Mouse (Mus musculus) granulocyte monocyte progenitor cell, adult 5-6 weeks (primary cell): ENCODE measurements around the gene Micu1. TPM values are rescaled to one million over a fixed set of nuclear protein-coding genes. Genes with fewer than 3 reads are reported as not detected.

ENCODE experiments used
- ATAC-seq: replicated peaks from 2 replicates; pipeline ENCODE4 v1.8.0; 2016; ENCODE audit warnings: mild to moderate bottlenecking, moderate TSS enrichment, inconsistent platforms; ENCODE audit not compliant: poor library complexity, severe bottlenecking
- total RNA-seq, 2 experiments: library from RNA; stranded (forward) in 1 of 2; stranded (reverse) in 1 of 2; fragments of 200-712, 200-1000 nt in 1 of 2; fragments of >200 nt in 1 of 2; fragmentation: Nextera tagmentation in 1 of 2; gene quantifications; 2 replicates each; pipeline ENCODE4 v1.2.3; 2014 to 2017

The Micu1 gene
- total RNA-seq, 2 experiments from 2014 or later, result 65.7 to 95.7 TPM

- ATAC-seq, result no peak
Observed at GRCm38 (mm10) chr10:59898935-59899334, 196.7 kb downstream of the Micu1 start.

- ATAC-seq, result peak; percentile 65
Observed at GRCm38 (mm10) chr10:59899341-59900173, 197.3 kb downstream of the Micu1 start.

DNA sequence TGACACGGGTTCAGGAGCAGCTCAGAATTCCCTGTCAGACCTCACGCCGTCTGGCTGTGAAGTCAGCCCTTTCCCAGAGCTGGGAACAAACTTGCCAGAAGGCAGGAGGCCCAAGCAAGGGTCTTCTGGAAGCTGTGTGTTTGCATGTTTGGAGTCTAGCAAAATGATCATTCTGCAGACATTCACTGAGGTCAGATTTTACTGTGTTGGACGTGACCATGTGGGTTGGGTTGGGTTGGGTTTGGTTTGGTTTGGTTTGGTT lies 197.8 kb downstream of the Micu1 start:
- ATAC-seq, result no peak

DNA sequence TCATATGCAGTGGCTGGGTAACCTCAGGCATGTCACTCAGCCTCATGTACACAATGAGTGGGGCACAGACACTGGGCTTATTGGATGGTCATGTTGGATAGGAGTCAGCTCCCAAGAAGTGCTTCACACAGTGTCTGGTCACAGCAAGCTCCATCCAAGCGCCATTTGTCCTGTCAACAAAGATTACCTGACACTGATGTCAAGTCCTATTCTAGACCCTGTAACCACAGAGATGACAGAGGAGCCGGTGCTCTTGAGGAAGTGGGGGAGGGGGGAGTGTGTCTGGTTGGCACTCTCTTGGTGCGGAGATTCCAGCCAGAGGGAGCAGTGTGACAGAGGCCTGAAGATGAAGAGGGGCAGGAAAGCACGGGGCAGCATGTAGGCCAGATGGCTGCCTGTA lies 198.7 kb downstream of the Micu1 start:
- ATAC-seq, result no peak

DNA sequence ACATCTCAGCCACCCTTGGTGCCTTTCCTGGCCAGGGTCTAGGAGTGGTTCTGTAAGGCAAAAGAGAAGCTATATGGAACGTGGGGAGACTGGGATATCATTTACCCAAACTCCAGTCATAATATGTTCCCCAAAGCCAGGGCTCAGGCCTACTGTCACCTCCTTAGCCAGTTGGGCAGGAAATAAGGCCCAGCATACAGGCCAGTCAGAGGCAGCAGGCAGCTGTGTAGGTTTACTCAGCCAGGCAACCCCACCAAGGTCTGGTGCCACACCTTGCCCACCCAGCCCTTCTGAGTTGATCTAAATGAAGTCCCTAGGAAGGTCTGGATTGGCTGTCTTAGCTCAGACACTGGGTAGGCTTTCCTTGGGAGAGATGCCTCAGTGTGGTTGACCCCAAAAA lies 199.2 kb downstream of the Micu1 start:
- ATAC-seq, result no peak

DNA sequence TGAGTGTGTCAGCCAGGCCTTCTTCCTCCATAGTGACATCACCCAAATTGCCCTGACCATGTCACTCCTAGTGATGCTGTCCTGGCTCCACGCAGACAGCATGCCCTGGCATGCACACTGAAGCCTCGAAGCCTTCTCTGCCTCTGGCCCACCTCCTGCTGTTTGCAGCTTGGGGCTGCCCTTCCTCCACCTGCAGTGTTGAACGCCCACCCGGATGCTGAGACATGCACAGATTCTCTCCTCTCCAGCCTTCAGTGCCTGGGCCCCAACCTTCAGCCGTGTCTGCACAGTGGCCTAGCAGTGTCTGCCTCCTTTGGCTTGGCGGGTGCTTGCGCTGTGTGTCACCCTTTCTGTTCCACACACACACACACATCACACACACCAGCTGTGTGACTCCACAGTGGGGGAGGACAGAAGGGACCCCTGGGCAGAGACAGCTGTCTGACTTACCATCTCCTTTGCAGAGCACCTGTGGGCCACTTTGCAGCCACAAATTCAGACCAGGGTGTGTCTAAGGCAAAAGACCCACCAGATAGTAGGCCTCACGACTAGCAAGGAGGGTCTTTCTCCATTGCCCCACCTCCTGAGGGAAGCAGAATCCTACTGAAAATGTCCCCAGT lies 199.8 kb downstream of the Micu1 start:
- no peak for ATAC-seq

GRCm38 (mm10) chr10:59902606-59902990 lies 200.3 kb downstream of the Micu1 start:
- no peak for ATAC-seq

DNA sequence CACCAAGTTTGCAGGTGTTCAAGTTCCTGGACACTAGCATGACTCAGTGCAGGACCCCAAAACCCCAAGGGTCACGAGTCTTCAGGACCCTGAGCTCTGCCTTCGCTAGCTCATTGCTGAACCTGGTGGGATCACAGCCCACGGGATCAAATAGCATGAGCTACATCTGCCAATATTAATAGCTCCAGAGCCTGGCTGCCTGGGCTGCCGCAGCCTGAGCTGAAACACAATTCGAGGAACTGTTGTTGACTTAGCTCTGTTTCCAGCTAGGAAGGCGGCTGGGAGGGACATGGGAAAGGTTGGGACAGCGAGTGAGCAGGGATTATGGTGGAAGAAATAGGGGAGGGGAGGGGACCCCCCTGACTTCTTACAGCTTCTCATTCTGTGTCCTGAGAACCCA lies 200.9 kb downstream of the Micu1 start:
- ATAC-seq, result no peak

- ATAC-seq, result no peak
Observed at GRCm38 (mm10) chr10:59907080-59907609, 204.9 kb downstream of the Micu1 start.

- peak; percentile 37 for ATAC-seq
Observed at GRCm38 (mm10) chr10:59907695-59908299, 205.5 kb downstream of the Micu1 start.

- no peak for ATAC-seq
Observed at GRCm38 (mm10) chr10:59908776-59909315, 206.6 kb downstream of the Micu1 start.

- ATAC-seq, result peak; percentile 55
Observed at GRCm38 (mm10) chr10:59909357-59909847, 207.1 kb downstream of the Micu1 start.

DNA sequence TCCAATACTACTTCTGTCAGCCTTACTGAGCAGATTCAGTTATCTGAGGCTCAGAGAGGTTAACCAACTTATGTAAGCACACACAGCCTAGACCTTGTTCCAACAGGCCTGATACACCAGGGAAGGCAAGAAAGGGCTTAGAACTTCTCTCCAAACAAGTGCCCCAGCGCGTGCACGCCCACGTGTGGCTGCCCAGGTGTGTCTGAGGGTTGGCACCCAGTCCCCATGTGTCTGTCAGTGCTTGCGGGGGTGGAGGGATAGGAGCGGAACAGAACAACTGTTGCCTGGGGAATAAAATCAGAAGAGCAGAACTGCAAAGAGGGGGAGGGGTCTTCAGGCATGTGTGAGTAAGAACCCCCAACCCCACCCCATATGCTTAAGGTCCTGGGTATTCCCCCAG lies 208.8 kb downstream of the Micu1 start:
- ATAC-seq, result no peak

- peak; percentile 71 for ATAC-seq
Observed at GRCm38 (mm10) chr10:59911561-59912198, 209.4 kb downstream of the Micu1 start.

Other genes with a start within 250 kb of the Micu1 start
- gene Gm10322, start 86.4 kb upstream of the Micu1 start, total RNA-seq (2014; fragmentation: Nextera tagmentation), result not detected in 2 replicates
- not detected in 2 replicates for gene Gm10322, start 86.4 kb upstream of the Micu1 start, total RNA-seq (2017)
- 29.6 and 40.0 TPM in 2 replicates for gene Mcu, start 85.8 kb upstream of the Micu1 start, total RNA-seq (2014; fragmentation: Nextera tagmentation)
- gene Mcu, start 85.8 kb upstream of the Micu1 start, total RNA-seq (2017), result 43.1 and 46.4 TPM in 2 replicates
- 18.8 and 26.9 TPM in 2 replicates for gene Dnajb12, start 177.1 kb downstream of the Micu1 start, total RNA-seq (2014; fragmentation: Nextera tagmentation)
- 14.3 and 25.0 TPM in 2 replicates for gene Dnajb12, start 177.1 kb downstream of the Micu1 start, total RNA-seq (2017)
- gene Ddit4, start 249.4 kb downstream of the Micu1 start, total RNA-seq (2014; fragmentation: Nextera tagmentation), result 0.49 TPM in 1 of 2 replicates, not detected in the other
- gene Ddit4, start 249.4 kb downstream of the Micu1 start, total RNA-seq (2017), result 2.0 and 2.2 TPM in 2 replicates